Mouse (Mus musculus): ENCODE results near the gene Zhx3. TPM values are rescaled to one million over a fixed set of nuclear protein-coding genes. Genes with fewer than 3 reads are reported as not detected.

Gene Zhx3
- polyA plus RNA-seq, 1 experiment from 2014 or later, result 5.1 TPM

DNA sequence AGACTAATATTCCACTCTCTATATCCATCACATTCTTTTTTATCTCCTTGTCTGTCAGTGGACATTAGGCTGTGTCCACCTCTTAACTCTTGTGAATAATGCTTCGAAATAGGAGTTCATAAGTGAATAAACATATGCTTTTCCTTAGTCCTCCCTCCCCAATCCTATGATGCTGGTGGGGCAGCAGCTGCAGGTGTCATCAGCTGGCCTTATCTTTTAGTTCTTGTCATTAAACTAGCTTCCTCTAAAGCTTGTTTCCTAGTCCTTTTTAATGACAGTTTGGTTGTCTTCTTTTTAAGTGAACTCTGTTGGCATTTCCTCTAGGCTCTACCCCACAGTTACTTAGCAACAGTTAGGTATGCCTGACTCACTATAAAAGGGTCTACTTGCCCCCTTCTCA, 83.8 kb downstream of the Zhx3 start:
- Histone ChIP-seq H3K9me3 (replicated peaks; ENCODE audit: control insufficient read depth, low read length) (no peaks in the 10 kb centered on the region), H3K9ac (ENCODE audit: low read depth, low read length) (no peak overlapping the region), H3K4me3 (ENCODE audit: low read depth, low read length) (no peak overlapping the region), H3K4me1 (ENCODE audit: control insufficient read depth, insufficient read depth, low read length) (peaks cover 7% of the 10 kb centered on the region), H3K27me3 (ENCODE audit: control insufficient read depth, insufficient read depth, low read length) (no peaks in the 10 kb centered on the region), H3K27ac (ENCODE audit: low read depth, low read length) (no peak overlapping the region), H3K4me2 (no peak overlapping the region), H3K36me3 (ENCODE audit: control insufficient read depth, insufficient read depth, low read length) (no peaks in the 10 kb centered on the region)
- WGBS (ENCODE audit: insufficient replicate concordance), result 71% methylated on average over 1 of the region's 1 CpGs
- no peak for ATAC-seq (replicated peaks; ENCODE audit: insufficient number of reproducible peaks, low FRiP score, low TSS enrichment)

DNA sequence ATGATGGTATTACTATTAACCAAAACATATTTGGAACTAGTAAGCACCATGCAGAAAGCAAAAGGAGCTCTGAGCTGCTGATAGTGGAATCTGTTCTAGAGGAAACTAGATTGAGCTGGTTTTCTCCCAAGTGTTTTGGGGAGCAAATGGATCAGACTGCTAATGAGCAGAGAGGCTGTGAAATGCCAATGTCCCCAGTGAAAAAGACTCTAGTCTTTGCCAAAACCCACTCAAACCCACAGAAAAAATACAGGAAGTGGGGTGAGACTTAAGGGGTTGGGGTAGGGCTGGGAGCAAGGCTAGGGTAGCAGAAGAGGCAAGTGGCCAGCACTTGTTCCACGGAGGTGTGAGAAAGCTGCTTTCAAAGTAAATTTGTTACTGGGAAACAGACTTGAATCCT, 86.5 kb downstream of the Zhx3 start:
- 69% methylated on average over 1 of the region's 1 CpGs for WGBS (ENCODE audit: insufficient replicate concordance)
- H3K27ac ChIP-seq (ENCODE audit: low read depth, low read length), result no peak overlapping the region
- no peaks in the 10 kb centered on the region for H3K27me3 ChIP-seq (ENCODE audit: control insufficient read depth, insufficient read depth, low read length)
- H3K4me1 ChIP-seq (ENCODE audit: control insufficient read depth, insufficient read depth, low read length), result peaks cover 7% of the 10 kb centered on the region
- no peaks in the 10 kb centered on the region for H3K9me3 ChIP-seq (replicated peaks; ENCODE audit: control insufficient read depth, low read length)
- H3K36me3 ChIP-seq (ENCODE audit: control insufficient read depth, insufficient read depth, low read length), result no peaks in the 10 kb centered on the region
- H3K9ac ChIP-seq (ENCODE audit: low read depth, low read length), result no peak overlapping the region
- H3K4me3 ChIP-seq (ENCODE audit: low read depth, low read length), result no peak overlapping the region
- no peak for ATAC-seq (replicated peaks; ENCODE audit: insufficient number of reproducible peaks, low FRiP score, low TSS enrichment)
- no peak overlapping the region for H3K4me2 ChIP-seq

DNA sequence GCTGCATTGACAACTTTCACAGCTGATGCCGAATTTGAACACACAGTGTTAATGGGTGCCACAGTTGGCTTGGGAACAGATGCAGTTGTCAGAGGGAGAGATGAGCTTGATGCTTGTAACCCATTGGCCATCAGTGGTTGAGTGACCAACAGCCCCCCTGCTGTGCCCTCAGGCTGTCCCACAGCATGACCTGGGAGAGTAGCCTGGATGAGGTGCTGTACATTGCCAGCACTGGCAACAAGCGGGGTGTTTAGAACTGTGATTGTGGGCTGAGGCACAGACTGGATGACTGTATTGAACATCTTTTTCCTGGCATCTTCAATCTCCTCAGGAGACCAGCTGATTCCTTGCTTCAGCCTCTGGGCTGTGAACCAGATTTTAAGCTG, 92.0 kb downstream of the Zhx3 start:
- WGBS (ENCODE audit: insufficient replicate concordance), result 84% methylated on average over 2 of the region's 2 CpGs
- Histone ChIP-seq H3K27me3 (ENCODE audit: control insufficient read depth, insufficient read depth, low read length) (no peaks in the 10 kb centered on the region), H3K36me3 (ENCODE audit: control insufficient read depth, insufficient read depth, low read length) (no peaks in the 10 kb centered on the region; the same call in 1 of the 2 replicates), H3K27ac (ENCODE audit: low read depth, low read length) (no peak overlapping the region), H3K4me3 (ENCODE audit: low read depth, low read length) (no peak overlapping the region), H3K4me1 (ENCODE audit: control insufficient read depth, insufficient read depth, low read length) (no peaks in the 10 kb centered on the region), H3K9me3 (replicated peaks; ENCODE audit: control insufficient read depth, low read length) (no peaks in the 10 kb centered on the region), H3K4me2 (no peak overlapping the region), H3K9ac (ENCODE audit: low read depth, low read length) (no peak overlapping the region)
- no peak for ATAC-seq (replicated peaks; ENCODE audit: insufficient number of reproducible peaks, low FRiP score, low TSS enrichment)

DNA sequence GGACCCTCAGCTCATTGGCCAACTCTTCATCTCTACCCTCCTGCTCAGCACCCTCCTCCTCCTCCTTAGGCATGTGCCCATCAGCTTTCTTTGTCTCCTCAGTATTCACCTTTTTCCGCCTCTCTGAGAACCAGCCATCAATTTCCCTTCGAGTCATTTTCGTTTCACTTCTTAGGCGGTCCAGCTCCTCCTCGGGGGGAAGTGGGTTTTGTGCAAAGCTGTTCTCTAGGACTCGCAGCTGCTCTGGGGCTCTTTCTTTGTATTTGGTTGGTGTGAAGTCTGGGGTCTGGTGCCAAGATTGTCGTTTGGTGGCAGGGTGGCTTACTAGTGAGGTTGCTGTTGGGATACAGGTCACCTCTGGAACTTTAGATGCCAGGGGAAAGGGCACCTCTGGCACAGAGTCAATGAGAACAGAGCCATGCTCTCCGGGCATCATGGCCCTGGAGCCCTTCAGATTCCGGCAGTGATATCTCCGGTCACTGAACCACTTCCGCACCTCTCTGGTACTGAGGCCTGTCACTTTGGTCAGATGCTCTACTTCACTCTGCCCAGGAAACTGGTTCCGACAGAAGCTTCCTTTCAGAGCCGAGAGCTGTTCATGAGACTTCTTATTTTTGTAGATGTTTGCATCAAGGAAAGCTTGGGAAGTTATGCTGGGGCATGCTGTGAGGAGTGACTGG, 92.5 kb downstream of the Zhx3 start:
- ATAC-seq (replicated peaks; ENCODE audit: insufficient number of reproducible peaks, low FRiP score, low TSS enrichment), result no peak
- H3K27ac ChIP-seq (ENCODE audit: low read depth, low read length), result no peak overlapping the region
- no peak overlapping the region for H3K4me2 ChIP-seq
- H3K36me3 ChIP-seq (ENCODE audit: control insufficient read depth, insufficient read depth, low read length), result no peaks in the 10 kb centered on the region; the same call in 1 of the 2 replicates
- 85% methylated on average over 13 of the region's 13 CpGs for WGBS (ENCODE audit: insufficient replicate concordance)
- H3K27me3 ChIP-seq (ENCODE audit: control insufficient read depth, insufficient read depth, low read length), result no peaks in the 10 kb centered on the region
- no peaks in the 10 kb centered on the region for H3K9me3 ChIP-seq (replicated peaks; ENCODE audit: control insufficient read depth, low read length)
- no peak overlapping the region for H3K4me3 ChIP-seq (ENCODE audit: low read depth, low read length)
- H3K9ac ChIP-seq (ENCODE audit: low read depth, low read length), result no peak overlapping the region
- H3K4me1 ChIP-seq (ENCODE audit: control insufficient read depth, insufficient read depth, low read length), result no peaks in the 10 kb centered on the region

DNA sequence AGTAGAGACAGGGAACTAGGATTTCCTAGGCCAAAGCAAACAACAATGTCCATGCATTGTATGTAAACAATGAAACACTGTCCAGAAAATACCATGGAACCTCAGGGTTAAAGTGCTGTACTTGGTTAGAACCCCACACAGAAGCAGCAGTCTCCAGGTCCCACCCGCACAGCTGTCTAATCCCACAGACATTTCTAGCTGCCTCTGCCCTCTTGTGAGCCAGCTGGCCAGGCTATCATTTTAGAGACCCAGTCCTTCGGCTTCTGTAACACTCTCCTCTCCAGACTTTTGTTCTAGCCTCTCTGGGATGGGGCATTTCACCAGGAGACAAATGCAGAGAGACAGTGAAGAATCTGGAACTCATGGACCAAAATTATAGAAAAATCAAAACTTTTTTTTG, 94.8 kb downstream of the Zhx3 start:
- Histone ChIP-seq H3K27me3 (ENCODE audit: control insufficient read depth, insufficient read depth, low read length) (no peaks in the 10 kb centered on the region), H3K4me2 (no peak overlapping the region), H3K27ac (ENCODE audit: low read depth, low read length) (no peak overlapping the region), H3K4me1 (ENCODE audit: control insufficient read depth, insufficient read depth, low read length) (no peaks in the 10 kb centered on the region), H3K9me3 (replicated peaks; ENCODE audit: control insufficient read depth, low read length) (no peaks in the 10 kb centered on the region), H3K9ac (ENCODE audit: low read depth, low read length) (no peak overlapping the region), H3K4me3 (ENCODE audit: low read depth, low read length) (no peak overlapping the region), H3K36me3 (ENCODE audit: control insufficient read depth, insufficient read depth, low read length) (no peaks in the 10 kb centered on the region; the same call in 1 of the 2 replicates)
- ATAC-seq (replicated peaks; ENCODE audit: insufficient number of reproducible peaks, low FRiP score, low TSS enrichment), result no peak
- 74% methylated on average over 2 of the region's 2 CpGs for WGBS (ENCODE audit: insufficient replicate concordance)

- no peak overlapping the region for H3K4me3 ChIP-seq (ENCODE audit: low read depth, low read length)
- H3K36me3 ChIP-seq (ENCODE audit: control insufficient read depth, insufficient read depth, low read length), result peaks cover 5% of the 10 kb centered on the region; the same call in 1 of the 2 replicates
- 84% methylated on average over 8 of the region's 8 CpGs for WGBS (ENCODE audit: insufficient replicate concordance)
- no peaks in the 10 kb centered on the region for H3K9me3 ChIP-seq (replicated peaks; ENCODE audit: control insufficient read depth, low read length)
- no peaks in the 10 kb centered on the region for H3K27me3 ChIP-seq (ENCODE audit: control insufficient read depth, insufficient read depth, low read length)
- no peaks in the 10 kb centered on the region for H3K4me1 ChIP-seq (ENCODE audit: control insufficient read depth, insufficient read depth, low read length)
- no peak overlapping the region for H3K9ac ChIP-seq (ENCODE audit: low read depth, low read length)
- no peak for ATAC-seq (replicated peaks; ENCODE audit: insufficient number of reproducible peaks, low FRiP score, low TSS enrichment)
- H3K27ac ChIP-seq (ENCODE audit: low read depth, low read length), result no peak overlapping the region
- H3K4me2 ChIP-seq, result no peak overlapping the region
Observed at GRCm38 (mm10) chr2:160771325-160772276, 101.2 kb downstream of the Zhx3 start.

DNA sequence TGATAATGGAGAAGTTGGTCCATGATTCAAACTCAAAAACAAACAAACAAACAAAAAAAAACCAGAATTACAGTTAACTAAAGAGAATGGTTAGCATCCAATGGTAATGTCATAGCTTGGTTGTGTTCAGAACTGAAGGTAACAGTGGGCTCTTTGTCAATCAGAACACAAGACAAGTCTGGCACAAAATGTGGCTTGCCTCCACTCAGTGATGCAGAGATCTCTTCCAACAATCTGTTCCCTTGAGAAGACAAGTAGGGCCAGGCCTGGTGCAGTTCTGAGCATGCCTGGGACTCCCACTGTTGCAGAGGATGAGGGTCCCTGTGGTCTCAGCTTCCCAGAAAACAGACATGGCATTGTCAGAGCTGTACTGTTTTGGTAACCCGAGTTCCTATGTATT, 101.9 kb downstream of the Zhx3 start:
- no peaks in the 10 kb centered on the region for H3K27me3 ChIP-seq (ENCODE audit: control insufficient read depth, insufficient read depth, low read length)
- no peak overlapping the region for H3K4me3 ChIP-seq (ENCODE audit: low read depth, low read length)
- no peak overlapping the region for H3K9ac ChIP-seq (ENCODE audit: low read depth, low read length)
- H3K4me1 ChIP-seq (ENCODE audit: control insufficient read depth, insufficient read depth, low read length), result no peaks in the 10 kb centered on the region
- no peak for ATAC-seq (replicated peaks; ENCODE audit: insufficient number of reproducible peaks, low FRiP score, low TSS enrichment)
- no peak overlapping the region for H3K4me2 ChIP-seq
- no peaks in the 10 kb centered on the region for H3K9me3 ChIP-seq (replicated peaks; ENCODE audit: control insufficient read depth, low read length)
- 82% methylated on average over 1 of the region's 1 CpGs for WGBS (ENCODE audit: insufficient replicate concordance)
- H3K27ac ChIP-seq (ENCODE audit: low read depth, low read length), result no peak overlapping the region
- peaks cover 5% of the 10 kb centered on the region; the same call in 1 of the 2 replicates for H3K36me3 ChIP-seq (ENCODE audit: control insufficient read depth, insufficient read depth, low read length)

DNA sequence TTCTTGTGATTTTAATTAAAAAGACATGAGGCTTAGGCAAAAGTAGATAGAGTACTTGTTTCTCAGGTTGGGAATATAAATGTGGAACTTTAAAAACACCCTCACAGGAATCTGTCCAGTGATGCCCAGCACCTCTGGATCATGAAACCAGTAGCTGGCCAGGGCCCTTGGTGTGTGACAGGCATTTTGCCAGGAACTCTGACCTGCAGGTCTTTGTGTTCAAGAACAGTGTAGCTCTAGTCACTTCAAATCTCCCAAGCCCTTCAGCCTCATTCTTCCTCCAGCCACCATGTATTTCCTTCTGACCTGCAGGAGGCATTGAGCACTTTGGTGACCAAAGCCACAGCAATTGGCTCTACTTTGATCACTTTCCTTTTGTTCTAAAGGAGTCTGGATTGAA, 102.4 kb downstream of the Zhx3 start:
- Histone ChIP-seq H3K4me2 (no peak overlapping the region), H3K4me1 (ENCODE audit: control insufficient read depth, insufficient read depth, low read length) (no peaks in the 10 kb centered on the region), H3K36me3 (ENCODE audit: control insufficient read depth, insufficient read depth, low read length) (peaks cover 5% of the 10 kb centered on the region; the same call in 1 of the 2 replicates), H3K27ac (ENCODE audit: low read depth, low read length) (no peak overlapping the region), H3K27me3 (ENCODE audit: control insufficient read depth, insufficient read depth, low read length) (no peaks in the 10 kb centered on the region), H3K9me3 (replicated peaks; ENCODE audit: control insufficient read depth, low read length) (no peaks in the 10 kb centered on the region), H3K4me3 (ENCODE audit: low read depth, low read length) (no peak overlapping the region), H3K9ac (ENCODE audit: low read depth, low read length) (no peak overlapping the region)
- no peak for ATAC-seq (replicated peaks; ENCODE audit: insufficient number of reproducible peaks, low FRiP score, low TSS enrichment)

Data from heart, embryonic 11.5 days (tissue).